Mouse (Mus musculus) gastrocnemius, adult 2 months (tissue): ENCODE results near the gene Mepce. TPM values are rescaled to one million over a fixed set of nuclear protein-coding genes. Genes with fewer than 3 reads are reported as not detected.

ENCODE experiments used
- DNase-seq: peaks from one replicate; pipeline ENCODE4 v3.0.0; 2022
- H3K27ac ChIP-seq: fragments of 200-600 bp; 2 replicates; pipeline ENCODE4 v1.8.1; 2022; ENCODE audit warnings: mild to moderate bottlenecking
- H3K4me3 ChIP-seq: fragments of 200-600 bp; 2 replicates; pipeline ENCODE4 v1.8.1; 2022; ENCODE audit warnings: mild to moderate bottlenecking, moderate library complexity
- CTCF ChIP-seq: fragments of 200-600 bp; IDR thresholded peaks from 2 replicates; pipeline ENCODE4 v1.8.1; 2022; ENCODE audit warnings: antibody characterized with exemption, mild to moderate bottlenecking, moderate library complexity
- intact Hi-C: fragments of 180-260 bp; cut with DNase I; formaldehyde crosslinking; loops from one replicate; pipeline ENCODE4 v1.15.1; 2025
- total RNA-seq, 2 experiments: library from RNA; stranded (reverse); gene quantifications; 2 replicates each; pipeline ENCODE4 v1.2.3; 2021

Mepce gene
- total RNA-seq, 2 experiments from 2014 or later: 22.4 to 26.2 TPM

GRCm38 (mm10) chr5:137742836-137743235 lies 44.6 kb downstream of the Mepce start:
- intact Hi-C loops: loop anchor here (10.0 kb wide), 1 partner anchor 238 kb away; the partner anchor contains the start of gene Pop7
- no peak overlapping the region for H3K27ac ChIP-seq
- H3K4me3 ChIP-seq: no peak overlapping the region
- DNase-seq: no peak
- TF ChIP-seq CTCF: no peak

GRCm38 (mm10) chr5:137742048-137742447 lies 45.4 kb downstream of the Mepce start:
- intact Hi-C loops: loop anchor here (10.0 kb wide), 1 partner anchor 237 kb away; the partner anchor contains the start of gene Pop7
- Histone ChIP-seq H3K27ac (no peak overlapping the region), H3K4me3 (peak overlapping the region; percentile 87; the same call in 1 of the 2 replicates)
- TF ChIP-seq CTCF: no peak
- DNase-seq: no peak

DNA sequence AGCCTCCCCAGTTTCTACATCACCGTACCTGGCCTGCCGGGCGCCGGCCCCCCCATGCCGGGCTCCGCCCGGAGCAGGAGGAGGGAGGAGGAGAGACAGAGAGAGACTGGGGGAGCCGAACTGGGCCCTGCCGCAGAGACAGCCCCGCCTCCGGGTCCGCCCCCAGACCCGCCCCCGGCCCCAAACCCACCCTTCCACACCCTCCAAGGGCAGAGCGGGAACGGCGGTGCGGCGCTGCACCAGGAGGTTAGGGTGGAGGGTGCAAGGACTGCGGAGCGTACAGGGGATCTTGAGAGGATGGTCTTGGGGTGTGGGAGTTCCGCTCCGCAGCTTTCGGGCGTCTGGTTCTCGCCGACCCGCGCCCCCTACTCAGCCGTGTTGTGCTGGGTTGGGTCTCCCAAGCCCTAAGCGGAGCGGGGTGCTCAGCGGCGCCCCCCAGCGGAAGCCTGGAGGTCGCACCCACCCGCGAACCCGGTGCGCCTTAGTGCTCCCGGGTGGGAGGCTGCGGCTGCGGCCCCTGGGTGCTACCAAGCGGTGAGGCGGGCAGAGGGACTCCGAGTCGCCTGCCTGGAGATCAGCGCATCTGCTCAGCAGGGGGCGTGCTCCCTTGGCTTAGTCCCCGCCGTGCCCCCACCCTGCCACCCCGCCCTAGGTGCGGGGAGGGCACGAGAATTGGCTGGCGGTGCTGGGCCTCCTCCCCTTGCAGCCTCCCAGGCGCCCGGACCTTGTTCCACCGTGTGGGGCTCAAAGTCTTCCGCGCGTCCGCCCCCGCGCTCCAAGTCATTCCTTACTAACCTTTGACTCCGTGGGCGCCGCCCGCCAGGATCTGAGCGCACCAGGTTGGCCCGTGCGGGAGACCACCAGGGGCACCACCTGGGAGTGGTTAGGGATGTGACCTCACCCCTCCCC lies 46.2 kb downstream of the Mepce start, which contains the start of gene Nyap1:
Gene Nyap1, minus strand, starts transcription at position 585 of the 909 bp plus-strand sequence.
- intact Hi-C loops: loop anchor here (10.0 kb wide), 1 partner anchor 236 kb away; the partner anchor contains the start of gene Pop7
- H3K27ac ChIP-seq: peak within 1 kb of the TSS; percentile 69
- peak; percentile 79 for DNase-seq

GRCm38 (mm10) chr5:137740506-137740905 lies 46.9 kb downstream of the Mepce start:
- TF ChIP-seq CTCF: no peak
- Histone ChIP-seq H3K27ac (peak overlapping the region; percentile 12; the same call in 1 of the 2 replicates), H3K4me3 (peak overlapping the region; percentile 87)
- intact Hi-C loops: loop anchor here (10.0 kb wide), 1 partner anchor 236 kb away; the partner anchor contains the start of gene Pop7
- DNase-seq: no peak

More for the DNA sequence above, 46.2 kb downstream of the Mepce start, which contains the start of gene Nyap1:
- H3K4me3 ChIP-seq: peak within 1 kb of the TSS; percentile 87
- TF ChIP-seq CTCF: peak; percentile 91

GRCm38 (mm10) chr5:137739471-137739870 lies 48.0 kb downstream of the Mepce start:
- TF ChIP-seq CTCF: no peak
- intact Hi-C loops: loop anchor here (5.0 kb wide), 1 partner anchor 52 kb away; no protein-coding TSS in a partner anchor

DNA sequence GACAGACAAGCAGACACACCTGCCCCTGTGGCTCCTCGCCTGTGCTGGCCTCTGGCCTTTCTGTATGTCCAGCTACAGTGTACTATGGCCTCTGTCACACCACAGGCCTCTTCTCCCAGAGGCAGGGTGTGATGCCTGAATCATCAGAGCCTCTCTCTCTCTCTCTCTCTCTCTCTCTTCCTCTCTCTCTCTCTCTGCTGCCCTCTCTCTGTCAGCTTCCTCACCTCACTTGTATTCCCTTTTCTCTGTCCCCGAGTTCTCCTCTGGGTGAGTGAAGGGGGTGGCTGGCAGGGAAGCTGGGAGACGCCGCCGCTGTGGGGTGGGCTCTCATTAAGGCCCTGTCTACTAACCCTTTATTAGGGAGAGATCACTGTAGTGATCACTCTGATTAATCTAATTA lies 48.9 kb downstream of the Mepce start:
- TF ChIP-seq CTCF: no peak
- intact Hi-C loops: loop anchor here (5.0 kb wide), 1 partner anchor 51 kb away; no protein-coding TSS in a partner anchor
- H3K4me3 ChIP-seq: no peak overlapping the region
- no peak overlapping the region for H3K27ac ChIP-seq
- no peak for DNase-seq

More at GRCm38 (mm10) chr5:137739471-137739870, 48.0 kb downstream of the Mepce start:
- DNase-seq: no peak
- Histone ChIP-seq H3K27ac (no peak overlapping the region), H3K4me3 (no peak overlapping the region)

- no peak for TF ChIP-seq CTCF
- intact Hi-C loops: loop anchor here (5.0 kb wide), 1 partner anchor 50 kb away; no protein-coding TSS in a partner anchor
Measured at GRCm38 (mm10) chr5:137737400-137737940, 50.0 kb downstream of the Mepce start.

GRCm38 (mm10) chr5:137734289-137735061 lies 53.0 kb downstream of the Mepce start:
- Histone ChIP-seq H3K4me3 (no peak overlapping the region), H3K27ac (no peak overlapping the region)
- intact Hi-C loops: loop anchor here (5.0 kb wide), 1 partner anchor 47 kb away; no protein-coding TSS in a partner anchor
- no peak for DNase-seq
- TF ChIP-seq CTCF: no peak

More at GRCm38 (mm10) chr5:137737400-137737940, 50.0 kb downstream of the Mepce start:
- Histone ChIP-seq H3K4me3 (no peak overlapping the region), H3K27ac (no peak overlapping the region)
- no peak for DNase-seq

- no peak for TF ChIP-seq CTCF
- intact Hi-C loops: no loop called here
- Histone ChIP-seq H3K27ac (no peak overlapping the region), H3K4me3 (no peak overlapping the region)
- no peak for DNase-seq
Measured at GRCm38 (mm10) chr5:137733638-137734288, 53.7 kb downstream of the Mepce start.

Other genes with a start within 250 kb of the Mepce start
- not detected for gene Actl6b, start 234.1 kb downstream of the Mepce start, total RNA-seq
- gene Tfr2, start 217.8 kb downstream of the Mepce start, total RNA-seq: not detected
- 10 to 100 TPM in 1 of 2 experiments, 1 to 10 TPM in 1; 9.8 to 12.2 TPM for gene Mospd3, start 186.6 kb downstream of the Mepce start, total RNA-seq
- gene Pcolce, start 173.9 kb downstream of the Mepce start, total RNA-seq: 10 to 100 TPM; 30.9 to 76.1 TPM
- gene Fbxo24, start 158.7 kb downstream of the Mepce start, total RNA-seq: under 1 TPM; 0.15 to 0.28 TPM
- 10 to 100 TPM; 15.6 to 17.1 TPM for gene Lrch4, start 158.5 kb downstream of the Mepce start, total RNA-seq
- 1 to 10 TPM; 2.9 to 3.3 TPM for gene Gm20605, start 158.5 kb downstream of the Mepce start, total RNA-seq
- 1 to 10 TPM; 1.6 to 4.2 TPM for gene Sap25, start 146.3 kb downstream of the Mepce start, total RNA-seq
- gene Irs3, start 141.9 kb downstream of the Mepce start, total RNA-seq: under 1 TPM; 0.26 to 0.78 TPM
- 10 to 100 TPM in 1 of 2 experiments, 1 to 10 TPM in 1; 3.3 to 10.3 TPM for gene Agfg2, start 102.9 kb downstream of the Mepce start, total RNA-seq
- under 1 TPM; 0.05 to 0.45 TPM for gene Nyap1, start 46.0 kb downstream of the Mepce start, total RNA-seq
- 10 to 100 TPM; 43.5 to 58.6 TPM for gene Tsc22d4, start 41.9 kb downstream of the Mepce start, total RNA-seq
- 1 to 10 TPM; 5.4 to 6.9 TPM for gene Ppp1r35, start 8.8 kb downstream of the Mepce start, total RNA-seq
- under 1 TPM; 0.20 to 0.39 TPM for gene Zcwpw1, start 143 bp upstream of the Mepce start, total RNA-seq
- gene Pilra, start 48.6 kb upstream of the Mepce start, total RNA-seq: under 1 TPM in 1 of 2 experiments, not detected in 1; 0.20 TPM
- under 1 TPM in 1 of 2 experiments, not detected in 1; 0.42 TPM for gene Pilrb1, start 70.5 kb upstream of the Mepce start, total RNA-seq
- under 1 TPM in 1 of 2 experiments, not detected in 1; 0.33 TPM for gene Pilrb2, start 84.2 kb upstream of the Mepce start, total RNA-seq
- gene Cyp3a13, start 134.0 kb upstream of the Mepce start, total RNA-seq: not detected
- gene Gjc3, start 175.4 kb upstream of the Mepce start, total RNA-seq: under 1 TPM; 0.31 to 0.51 TPM
- gene Azgp1, start 193.9 kb upstream of the Mepce start, total RNA-seq: not detected
- not detected for gene Smok3a, start 233.6 kb upstream of the Mepce start, total RNA-seq
- not detected for gene Smok3b, start 233.8 kb upstream of the Mepce start, total RNA-seq